Mouse (Mus musculus): ENCODE data around the gene Adgrb3.

Adgrb3 gene

GRCm38 (mm10) chr1:25132150-25132824 is 697.2 kb downstream of the Adgrb3 start:
- DNase-seq (ENCODE audit: inconsistent age in 2 of 2, low spot score in 1 of 2), result no peak

- DNase-seq (ENCODE audit: inconsistent age in 2 of 2, low spot score in 1 of 2), result no peak
Observed at GRCm38 (mm10) chr1:25115512-25115911, 714.0 kb downstream of the Adgrb3 start.

GRCm38 (mm10) chr1:25107500-25108101 is 721.9 kb downstream of the Adgrb3 start:
- no peak for DNase-seq (ENCODE audit: inconsistent age in 2 of 2, low spot score in 1 of 2)

GRCm38 (mm10) chr1:25106679-25107078 is 722.8 kb downstream of the Adgrb3 start:
- no peak for DNase-seq (ENCODE audit: inconsistent age in 2 of 2, low spot score in 1 of 2)

- DNase-seq (ENCODE audit: inconsistent age in 2 of 2, low spot score in 1 of 2), result no peak
Observed at GRCm38 (mm10) chr1:25105367-25105766, 724.1 kb downstream of the Adgrb3 start.

GRCm38 (mm10) chr1:25088010-25088719 is 741.3 kb downstream of the Adgrb3 start:
- DNase-seq (ENCODE audit: inconsistent age in 2 of 2, low spot score in 1 of 2), result no peak

GRCm38 (mm10) chr1:25085616-25086372 is 743.7 kb downstream of the Adgrb3 start:
- no peak for DNase-seq (ENCODE audit: inconsistent age in 2 of 2, low spot score in 1 of 2)

GRCm38 (mm10) chr1:25082377-25082776 is 747.1 kb downstream of the Adgrb3 start:
- DNase-seq (ENCODE audit: inconsistent age in 2 of 2, low spot score in 1 of 2), result no peak

GRCm38 (mm10) chr1:25081265-25081849 is 748.1 kb downstream of the Adgrb3 start:
- DNase-seq (ENCODE audit: inconsistent age in 2 of 2, low spot score in 1 of 2), result no peak

GRCm38 (mm10) chr1:25079395-25079794 is 750.1 kb downstream of the Adgrb3 start:
- no peak for DNase-seq (ENCODE audit: inconsistent age in 2 of 2, low spot score in 1 of 2)

- DNase-seq (ENCODE audit: inconsistent age in 2 of 2, low spot score in 1 of 2), result no peak
Observed at GRCm38 (mm10) chr1:25075952-25076351, 753.6 kb downstream of the Adgrb3 start.

GRCm38 (mm10) chr1:25063964-25064363 is 765.5 kb downstream of the Adgrb3 start:
- no peak for DNase-seq (ENCODE audit: inconsistent age in 2 of 2, low spot score in 1 of 2)

GRCm38 (mm10) chr1:25060935-25061334 is 768.6 kb downstream of the Adgrb3 start:
- DNase-seq (ENCODE audit: inconsistent age in 2 of 2, low spot score in 1 of 2), result no peak

- DNase-seq (ENCODE audit: inconsistent age in 2 of 2, low spot score in 1 of 2), result no peak
Observed at GRCm38 (mm10) chr1:25060191-25060590, 769.3 kb downstream of the Adgrb3 start.

- DNase-seq (ENCODE audit: inconsistent age in 2 of 2, low spot score in 1 of 2), result no peak
Observed at GRCm38 (mm10) chr1:25057656-25058055, 771.9 kb downstream of the Adgrb3 start.

GRCm38 (mm10) chr1:25057212-25057611 is 772.3 kb downstream of the Adgrb3 start:
- DNase-seq (ENCODE audit: inconsistent age in 2 of 2, low spot score in 1 of 2), result no peak

- no peak for DNase-seq (ENCODE audit: inconsistent age in 2 of 2, low spot score in 1 of 2)
Observed at GRCm38 (mm10) chr1:25042091-25042490, 787.4 kb downstream of the Adgrb3 start.

- DNase-seq (ENCODE audit: inconsistent age in 2 of 2, low spot score in 1 of 2), result no peak
Observed at GRCm38 (mm10) chr1:25034161-25034560, 795.3 kb downstream of the Adgrb3 start.

- no peak for DNase-seq (ENCODE audit: inconsistent age in 2 of 2, low spot score in 1 of 2)
Observed at GRCm38 (mm10) chr1:25033155-25034095, 796.1 kb downstream of the Adgrb3 start.

- DNase-seq (ENCODE audit: inconsistent age in 2 of 2, low spot score in 1 of 2), result no peak
Observed at GRCm38 (mm10) chr1:25023156-25023555, 806.4 kb downstream of the Adgrb3 start.

Data from adrenal gland, adult (tissue).